Mouse (Mus musculus) stomach, postnatal 0 days (tissue): ENCODE measurements around the gene Shd. TPM values are rescaled to one million over a fixed set of nuclear protein-coding genes. Genes with fewer than 3 reads are reported as not detected.

Experiments used
- ATAC-seq: fragments of 200-750 bp; cut with Nextera tagmentation; 2 replicates; pipeline ENCODE4 v1.8.0; 2017; ENCODE audit not compliant: low FRiP score, low TSS enrichment
- DNase-seq: peaks from one replicate; pipeline ENCODE4 v3.0.0-alpha.2; 2016; ENCODE audit warnings: low spot score
- H3K27ac ChIP-seq: fragments of 300-500 bp; sonication (generic); replicated peaks from 2 replicates; pipeline ENCODE4 v1.5.1; 2014; ENCODE audit warnings: mild to moderate bottlenecking, control low read depth
- H3K27me3 ChIP-seq: fragments of 300-500 bp; sonication (generic); 2 replicates; pipeline ENCODE4 v1.6.1; 2014; ENCODE audit warnings: low read length; ENCODE audit not compliant: control insufficient read depth, insufficient read depth
- H3K36me3 ChIP-seq: fragments of 300-500 bp; sonication (generic); 2 replicates; pipeline ENCODE4 v1.6.1; 2014; ENCODE audit warnings: low read length, mixed read lengths; ENCODE audit not compliant: control insufficient read depth, insufficient read depth
- H3K4me1 ChIP-seq: fragments of 300-500 bp; sonication (generic); replicated peaks from 2 replicates; pipeline ENCODE4 v1.6.1; 2014; ENCODE audit warnings: antibody characterized with exemption; ENCODE audit not compliant: control insufficient read depth, insufficient read depth
- H3K4me2 ChIP-seq: fragments of 300-500 bp; sonication (generic); replicated peaks from 2 replicates; pipeline ENCODE4 v1.6.1; 2014; ENCODE audit warnings: low read depth, mild to moderate bottlenecking, control low read depth, moderate library complexity
- H3K4me3 ChIP-seq: fragments of 300-500 bp; sonication (generic); 2 replicates; pipeline ENCODE4 v1.5.1; 2014; ENCODE audit warnings: low read depth, low read length, control low read depth
- H3K9ac ChIP-seq: fragments of 300-500 bp; sonication (generic); 2 replicates; pipeline ENCODE4 v1.6.1; 2014; ENCODE audit warnings: mild to moderate bottlenecking, low read length, control low read depth, mixed read lengths
- H3K9me3 ChIP-seq: fragments of 300-500 bp; sonication (generic); 2 replicates; pipeline ENCODE4 v1.6.1; 2016; ENCODE audit warnings: low read length; ENCODE audit not compliant: control insufficient read depth
- CTCF ChIP-seq: IDR thresholded peaks from 2 replicates; pipeline ENCODE4 v1.5.1; 2016; ENCODE audit warnings: antibody characterized with exemption, low read depth, mild to moderate bottlenecking, moderate library complexity
- EP300 ChIP-seq: optimal IDR thresholded peaks from 2 replicates; pipeline ENCODE3; 2016; ENCODE audit warnings: antibody characterized with exemption
- WGBS: fragments of 180-500 bp; shearing (Covaris S2); extraction: QIAGEN DNeasy Blood & Tissue Kit; methylation state at CpG from one replicate; pipeline ENCODE4 v1.1.7; 2014; 5-methylcytosine and 5-hydroxymethylcytosine counted together
- polyA plus RNA-seq: library from polyadenylated mRNA; unstranded; fragments of >200 nt; fragmentation: Nextera tagmentation; extraction: Ambion mirVana; gene quantifications from 2 replicates; pipeline ENCODE4 v1.2.1, GENCODE M21; 2015

The Shd gene
- polyA plus RNA-seq, 1 experiment from 2014 or later: 3.4 TPM

DNA sequence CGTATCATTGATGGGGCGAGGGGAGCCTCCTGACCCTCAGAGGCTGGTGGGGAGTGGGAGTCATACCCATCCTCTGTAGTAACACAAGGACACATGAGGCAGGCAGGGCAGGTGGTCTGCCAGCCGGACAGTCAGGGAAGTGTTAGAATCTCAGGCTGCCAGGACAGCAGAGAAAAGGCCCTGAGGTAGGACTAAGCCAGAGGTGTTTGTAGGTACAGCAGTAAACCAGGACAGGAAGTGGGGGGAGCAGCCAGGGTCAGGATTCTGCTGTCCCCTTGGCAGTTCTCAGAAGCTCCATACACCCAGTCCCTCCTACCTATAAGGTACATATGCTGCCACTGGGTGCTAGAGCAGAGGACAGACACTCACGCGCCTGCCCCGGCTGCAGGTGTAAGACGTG is 8.6 kb upstream of the Shd start:
- Histone ChIP-seq H3K9ac (no peak overlapping the region), H3K4me3 (no peak overlapping the region), H3K9me3 (no peaks in the 10 kb centered on the region), H3K4me1 (0 out of 2 replicates have a peak, but pooled peaks cover 4% of the 10 kb centered on the region), H3K36me3 (peaks cover 13% of the 10 kb centered on the region), H3K4me2 (no peak overlapping the region), H3K27me3 (no peaks in the 10 kb centered on the region), H3K27ac (no peak overlapping the region)
- 94% methylated on average over 7 of the region's 7 CpGs for WGBS
- DNase-seq (no peak), ATAC-seq (no peak)
- TF ChIP-seq CTCF (no peak), EP300 (no peak)

DNA sequence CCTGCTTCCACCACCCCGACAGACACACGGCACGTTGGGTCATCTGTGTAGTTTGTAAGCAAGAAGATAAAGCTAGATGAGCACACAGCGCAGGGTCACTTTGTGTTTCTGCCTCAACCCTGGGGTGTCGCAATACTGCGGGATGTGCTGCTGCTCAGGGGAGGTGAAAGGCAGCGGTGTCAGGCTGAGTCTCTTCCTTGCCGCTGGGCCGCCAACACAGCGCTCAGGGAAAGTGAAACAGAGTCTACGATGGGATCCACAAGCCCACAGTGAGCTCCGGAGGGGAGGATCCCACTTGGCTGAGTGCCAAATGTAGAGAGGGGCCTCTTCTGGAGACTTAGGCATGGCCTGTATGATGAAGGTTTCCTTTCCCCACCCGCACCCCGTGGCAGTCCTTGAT is 7.1 kb upstream of the Shd start:
- TF ChIP-seq CTCF: no peak
- WGBS: 67% methylated on average over 14 of the region's 14 CpGs
- H3K27me3 ChIP-seq: no peaks in the 10 kb centered on the region
- no peak overlapping the region for H3K9ac ChIP-seq
- H3K4me1 ChIP-seq: 0 out of 2 replicates have a peak, but pooled peaks cover 4% of the 10 kb centered on the region
- ATAC-seq (no peak), DNase-seq (peak; percentile 16)
- H3K27ac ChIP-seq: no peak overlapping the region
- no peak overlapping the region for H3K4me2 ChIP-seq
- no peak overlapping the region for H3K4me3 ChIP-seq
- H3K9me3 ChIP-seq: no peaks in the 10 kb centered on the region
- peaks cover 22% of the 10 kb centered on the region for H3K36me3 ChIP-seq

DNA sequence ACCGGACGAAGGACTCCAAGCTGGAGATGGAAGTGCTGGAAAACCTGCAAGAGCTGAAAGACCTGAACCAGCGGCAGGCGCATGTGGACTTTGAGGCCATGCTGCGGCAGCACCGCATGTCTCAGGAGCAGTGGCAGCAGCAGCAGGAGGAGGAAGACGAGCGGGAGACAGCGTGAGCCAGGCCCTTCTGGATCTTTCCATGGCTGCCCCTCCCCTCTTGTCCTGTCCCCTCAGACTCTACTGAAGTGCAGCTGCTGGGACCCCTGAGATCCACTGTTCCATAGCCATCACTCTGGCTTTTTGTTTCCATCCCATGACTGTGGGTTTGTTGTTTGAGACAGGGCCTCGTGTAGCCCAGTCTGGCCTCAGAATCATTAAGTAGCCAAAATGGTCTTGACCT is 5.8 kb upstream of the Shd start:
- Histone ChIP-seq H3K9ac (no peak overlapping the region), H3K36me3 (peaks cover 22% of the 10 kb centered on the region)
- 90% methylated on average over 10 of the region's 10 CpGs for WGBS

DNA sequence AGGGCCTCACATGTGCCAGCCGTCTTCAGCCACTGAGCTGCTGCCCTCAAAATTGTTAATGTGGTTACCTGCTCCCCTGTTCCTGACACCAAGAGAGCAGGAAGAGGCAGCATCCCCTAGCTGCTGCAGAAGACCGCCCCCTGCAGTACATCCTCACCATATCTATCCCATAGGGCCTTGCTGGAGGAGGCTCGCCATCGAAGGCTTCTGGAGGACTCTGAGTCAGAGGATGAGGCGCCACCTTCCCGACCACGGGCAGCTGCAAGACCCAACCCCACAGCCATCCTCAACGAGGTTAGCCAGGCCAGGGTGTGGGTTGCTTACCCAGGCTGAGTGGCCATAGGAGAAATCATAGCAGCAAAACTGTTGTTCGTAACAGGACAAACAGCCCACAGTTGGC is 5.3 kb upstream of the Shd start:
- Histone ChIP-seq H3K4me3 (no peak overlapping the region), H3K4me1 (no peaks in the 10 kb centered on the region), H3K27ac (no peak overlapping the region), H3K4me2 (no peak overlapping the region), H3K27me3 (no peaks in the 10 kb centered on the region), H3K9ac (no peak overlapping the region), H3K36me3 (peaks cover 22% of the 10 kb centered on the region), H3K9me3 (no peaks in the 10 kb centered on the region)
- DNase-seq (no peak), ATAC-seq (no peak)
- 85% methylated on average over 9 of the region's 9 CpGs for WGBS
- no peak for TF ChIP-seq CTCF
- TF ChIP-seq EP300: no peak

More for the DNA sequence above, 5.8 kb upstream of the Shd start:
- Histone ChIP-seq H3K9me3 (no peaks in the 10 kb centered on the region), H3K4me1 (0 out of 2 replicates have a peak, but pooled peaks cover 2% of the 10 kb centered on the region), H3K27me3 (no peaks in the 10 kb centered on the region), H3K4me2 (no peak overlapping the region), H3K4me3 (no peak overlapping the region), H3K27ac (no peak overlapping the region)
- no peak for TF ChIP-seq CTCF
- no peak for TF ChIP-seq EP300
- DNase-seq: no peak
- ATAC-seq: no peak

DNA sequence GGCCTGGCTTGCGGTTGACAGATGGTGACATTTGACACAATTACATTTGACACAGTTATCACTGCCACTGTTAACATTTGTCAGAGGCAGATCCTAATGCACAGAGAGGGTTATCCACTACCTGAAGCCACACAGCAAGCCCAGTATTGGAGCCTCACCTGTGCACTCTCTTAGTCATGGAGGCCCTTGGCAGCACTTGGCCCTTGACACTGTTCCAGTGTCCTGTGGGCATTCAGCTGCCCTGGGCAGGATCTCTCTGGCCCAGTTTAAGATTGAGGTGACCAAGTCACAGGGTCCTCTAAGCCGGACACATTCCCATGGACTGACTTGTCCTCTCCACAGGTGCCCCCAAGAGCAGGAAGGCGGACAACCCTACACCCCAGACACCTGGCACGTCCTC is 3.1 kb upstream of the Shd start:
- DNase-seq (no peak), ATAC-seq (no peak)
- Histone ChIP-seq H3K4me3 (no peak overlapping the region), H3K36me3 (peaks cover 20% of the 10 kb centered on the region), H3K27ac (no peak overlapping the region), H3K4me2 (no peak overlapping the region), H3K27me3 (no peaks in the 10 kb centered on the region), H3K4me1 (no peaks in the 10 kb centered on the region), H3K9me3 (no peaks in the 10 kb centered on the region), H3K9ac (no peak overlapping the region)
- TF ChIP-seq EP300 (no peak), CTCF (no peak)
- 91% methylated on average over 4 of the region's 4 CpGs for WGBS

DNA sequence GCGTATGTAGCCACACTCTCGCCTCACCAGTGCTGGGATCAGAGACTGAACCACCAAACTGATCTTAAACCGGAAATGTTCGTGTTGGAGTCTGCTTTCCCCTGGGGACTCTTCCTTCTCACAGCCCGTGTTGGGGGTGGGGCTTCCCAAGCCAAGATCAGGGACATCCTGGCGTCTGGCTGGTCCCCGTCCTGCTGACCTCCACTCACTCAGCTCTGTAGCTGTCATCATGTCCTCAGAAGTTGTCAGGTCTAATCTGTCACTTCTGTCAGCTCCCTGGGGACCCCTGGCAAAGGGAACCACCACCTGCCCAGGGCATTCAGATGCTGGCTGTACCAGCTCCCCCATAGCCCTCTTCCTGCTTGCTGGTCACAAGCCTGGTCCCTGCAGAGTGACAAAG is 2.1 kb upstream of the Shd start:
- no peak for ATAC-seq
- Histone ChIP-seq H3K36me3 (peaks cover 18% of the 10 kb centered on the region), H3K4me2 (no peak overlapping the region), H3K9me3 (no peaks in the 10 kb centered on the region), H3K27me3 (no peaks in the 10 kb centered on the region), H3K9ac (no peak overlapping the region), H3K4me3 (no peak overlapping the region), H3K27ac (no peak overlapping the region), H3K4me1 (no peaks in the 10 kb centered on the region)
- no peak for TF ChIP-seq EP300
- no peak for TF ChIP-seq CTCF
- no peak for DNase-seq
- 63% methylated on average over 7 of the region's 7 CpGs for WGBS
